Mouse (Mus musculus) heart, postnatal 0 days (tissue): ENCODE results near the gene Fam168a.

Source experiments
- CTCF ChIP-seq: IDR thresholded peaks from 2 replicates; pipeline ENCODE4 v1.5.1; 2016; ENCODE audit warnings: antibody characterized with exemption, control low read depth, low read depth
- EP300 ChIP-seq: IDR thresholded peaks from 2 replicates; pipeline ENCODE4 v1.6.1; 2016; ENCODE audit warnings: antibody characterized with exemption, low read depth

DNA sequence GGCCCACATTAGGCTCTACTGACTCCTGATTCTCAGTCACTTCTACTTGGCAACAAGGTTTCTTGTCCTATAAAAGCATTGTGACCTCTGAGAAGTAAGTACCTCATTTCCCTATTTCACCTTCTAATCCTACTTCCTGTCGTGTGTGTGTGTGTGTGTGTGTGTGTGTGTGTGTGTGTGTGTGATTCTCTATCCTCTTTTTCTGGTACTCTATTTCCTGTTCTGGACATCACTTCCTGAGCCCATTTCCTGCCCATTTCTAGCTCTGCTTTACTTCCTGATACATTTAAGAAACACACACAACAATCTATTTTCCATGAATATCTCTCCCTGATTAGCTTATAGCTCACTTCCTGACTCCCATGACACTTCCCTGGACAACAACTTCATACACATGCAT lies 169.4 kb downstream of the Fam168a start:
- TF ChIP-seq CTCF: no peak
- TF ChIP-seq EP300: no peak
